Mouse (Mus musculus): ENCODE data around the gene Sema4c.

- TF ChIP-seq CTCF (IDR thresholded peaks at IDR 0.05; ENCODE audit: borderline replicate concordance, control insufficient read depth, extremely low read depth, insufficient read depth, low read length, poor library complexity) (no peak), POLR2A (IDR thresholded peaks at IDR 0.05; ENCODE audit: control insufficient read depth, extremely low read depth, insufficient read depth, low read length, poor library complexity) (no peak)
Observed at GRCm38 (mm10) chr1:36540807-36541206, 17.3 kb downstream of the Sema4c start.

Measured in thymus, adult 2 months (tissue).